Mouse (Mus musculus): ENCODE results near the gene Ppp4c. TPM values are rescaled to one million over a fixed set of nuclear protein-coding genes. Genes with fewer than 3 reads are reported as not detected.

Ppp4c gene
- polyA plus RNA-seq (2011; ENCODE audit: insufficient read depth, insufficient read length, low read depth, missing spikeins), result 111 and 127 TPM in 2 replicates

GRCm38 (mm10) chr7:126791851-126792720, at the start of gene Ppp4c:
Gene Ppp4c, minus strand, starts transcription at chr7:126792496.
- Histone ChIP-seq H3K9me3 (replicated peaks; ENCODE audit: control insufficient read depth, insufficient read depth, low read length, poor library complexity, severe bottlenecking) (no peaks in the 10 kb centered on the region), H3K36me3 (ENCODE audit: control insufficient read depth, insufficient read depth, low read length, poor library complexity, severe bottlenecking) (peaks cover 54% of the 10 kb centered on the region), H3K9ac (ENCODE audit: low read depth, poor library complexity, severe bottlenecking) (peak within 1 kb of the TSS; percentile 96), H3K4me1 (ENCODE audit: control insufficient read depth, insufficient read depth, low read length) (no peaks in the 10 kb centered on the region), H3K27me3 (ENCODE audit: control insufficient read depth, insufficient read depth, low read length, poor library complexity, severe bottlenecking) (no peaks in the 10 kb centered on the region), H3K4me3 (ENCODE audit: low read depth, low read length) (peak within 1 kb of the TSS; percentile 91), H3K27ac (ENCODE audit: insufficient read depth, low read length) (peak within 1 kb of the TSS; percentile 67)
- TF ChIP-seq POLR2A (IDR thresholded peaks at IDR 0.05; ENCODE audit: insufficient read depth, low read length), result peak; percentile 85
- no peak; the same call in 1 of the 2 replicates for TF ChIP-seq EP300 (IDR thresholded peaks at IDR 0.05; ENCODE audit: insufficient read depth, low read depth, low read length)
- no peak for TF ChIP-seq CTCF (IDR thresholded peaks at IDR 0.05; ENCODE audit: low read depth, low read length)

- peaks cover 3% of the 10 kb centered on the region for H3K4me1 ChIP-seq (ENCODE audit: control insufficient read depth, insufficient read depth, low read length)
- no peak for TF ChIP-seq POLR2A (IDR thresholded peaks at IDR 0.05; ENCODE audit: insufficient read depth, low read length)
- TF ChIP-seq CTCF (IDR thresholded peaks at IDR 0.05; ENCODE audit: low read depth, low read length), result no peak
- no peak for TF ChIP-seq EP300 (IDR thresholded peaks at IDR 0.05; ENCODE audit: insufficient read depth, low read depth, low read length)
- no peak overlapping the region for H3K9ac ChIP-seq (ENCODE audit: low read depth, poor library complexity, severe bottlenecking)
- no peaks in the 10 kb centered on the region for H3K9me3 ChIP-seq (replicated peaks; ENCODE audit: control insufficient read depth, insufficient read depth, low read length, poor library complexity, severe bottlenecking)
- H3K36me3 ChIP-seq (ENCODE audit: control insufficient read depth, insufficient read depth, low read length, poor library complexity, severe bottlenecking), result no peaks in the 10 kb centered on the region
- H3K27ac ChIP-seq (ENCODE audit: insufficient read depth, low read length), result no peak overlapping the region
- H3K4me3 ChIP-seq (ENCODE audit: low read depth, low read length), result no peak overlapping the region
- H3K27me3 ChIP-seq (ENCODE audit: control insufficient read depth, insufficient read depth, low read length, poor library complexity, severe bottlenecking), result no peaks in the 10 kb centered on the region
These were observed 41.0 kb upstream of the Ppp4c start for GRCm38 (mm10) chr7:126833294-126833693.

GRCm38 (mm10) chr7:126832036-126832598, 39.8 kb upstream of the Ppp4c start:
- no peak overlapping the region for H3K9ac ChIP-seq (ENCODE audit: low read depth, poor library complexity, severe bottlenecking)
- H3K27ac ChIP-seq (ENCODE audit: insufficient read depth, low read length), result no peak overlapping the region

GRCm38 (mm10) chr7:126831539-126831938, 39.2 kb upstream of the Ppp4c start, which contains the start of gene 4930451I11Rik:
Gene 4930451I11Rik, minus strand, starts transcription at chr7:126831639.
- Histone ChIP-seq H3K36me3 (ENCODE audit: control insufficient read depth, insufficient read depth, low read length, poor library complexity, severe bottlenecking) (no peaks in the 10 kb centered on the region), H3K9ac (ENCODE audit: low read depth, poor library complexity, severe bottlenecking) (no peak within 1 kb of the TSS), H3K9me3 (replicated peaks; ENCODE audit: control insufficient read depth, insufficient read depth, low read length, poor library complexity, severe bottlenecking) (no peaks in the 10 kb centered on the region), H3K4me3 (ENCODE audit: low read depth, low read length) (peak within 1 kb of the TSS; percentile 69), H3K4me1 (ENCODE audit: control insufficient read depth, insufficient read depth, low read length) (peaks cover 3% of the 10 kb centered on the region), H3K27ac (ENCODE audit: insufficient read depth, low read length) (no peak within 1 kb of the TSS), H3K27me3 (ENCODE audit: control insufficient read depth, insufficient read depth, low read length, poor library complexity, severe bottlenecking) (no peaks in the 10 kb centered on the region)
- TF ChIP-seq EP300 (IDR thresholded peaks at IDR 0.05; ENCODE audit: insufficient read depth, low read depth, low read length), result no peak
- TF ChIP-seq POLR2A (IDR thresholded peaks at IDR 0.05; ENCODE audit: insufficient read depth, low read length), result no peak
- TF ChIP-seq CTCF (IDR thresholded peaks at IDR 0.05; ENCODE audit: low read depth, low read length), result no peak

More at GRCm38 (mm10) chr7:126832036-126832598, 39.8 kb upstream of the Ppp4c start:
- Histone ChIP-seq H3K9me3 (replicated peaks; ENCODE audit: control insufficient read depth, insufficient read depth, low read length, poor library complexity, severe bottlenecking) (no peaks in the 10 kb centered on the region), H3K4me1 (ENCODE audit: control insufficient read depth, insufficient read depth, low read length) (peaks cover 3% of the 10 kb centered on the region), H3K27me3 (ENCODE audit: control insufficient read depth, insufficient read depth, low read length, poor library complexity, severe bottlenecking) (no peaks in the 10 kb centered on the region), H3K4me3 (ENCODE audit: low read depth, low read length) (peak overlapping the region; percentile 69), H3K36me3 (ENCODE audit: control insufficient read depth, insufficient read depth, low read length, poor library complexity, severe bottlenecking) (no peaks in the 10 kb centered on the region)
- TF ChIP-seq CTCF (IDR thresholded peaks at IDR 0.05; ENCODE audit: low read depth, low read length), result peak; percentile 90
- TF ChIP-seq EP300 (IDR thresholded peaks at IDR 0.05; ENCODE audit: insufficient read depth, low read depth, low read length), result no peak

- no peaks in the 10 kb centered on the region for H3K36me3 ChIP-seq (ENCODE audit: control insufficient read depth, insufficient read depth, low read length, poor library complexity, severe bottlenecking)
- H3K9ac ChIP-seq (ENCODE audit: low read depth, poor library complexity, severe bottlenecking), result no peak overlapping the region
- peaks cover 10% of the 10 kb centered on the region for H3K4me1 ChIP-seq (ENCODE audit: control insufficient read depth, insufficient read depth, low read length)
- H3K9me3 ChIP-seq (replicated peaks; ENCODE audit: control insufficient read depth, insufficient read depth, low read length, poor library complexity, severe bottlenecking), result no peaks in the 10 kb centered on the region
- no peak overlapping the region for H3K4me3 ChIP-seq (ENCODE audit: low read depth, low read length)
- no peak for TF ChIP-seq POLR2A (IDR thresholded peaks at IDR 0.05; ENCODE audit: insufficient read depth, low read length)
- no peak for TF ChIP-seq CTCF (IDR thresholded peaks at IDR 0.05; ENCODE audit: low read depth, low read length)
- TF ChIP-seq EP300 (IDR thresholded peaks at IDR 0.05; ENCODE audit: insufficient read depth, low read depth, low read length), result no peak
- H3K27me3 ChIP-seq (ENCODE audit: control insufficient read depth, insufficient read depth, low read length, poor library complexity, severe bottlenecking), result no peaks in the 10 kb centered on the region
- no peak overlapping the region for H3K27ac ChIP-seq (ENCODE audit: insufficient read depth, low read length)
These were observed 33.7 kb upstream of the Ppp4c start for GRCm38 (mm10) chr7:126825952-126826351.

GRCm38 (mm10) chr7:126825403-126825802, 33.1 kb upstream of the Ppp4c start:
- Histone ChIP-seq H3K27me3 (ENCODE audit: control insufficient read depth, insufficient read depth, low read length, poor library complexity, severe bottlenecking) (no peaks in the 10 kb centered on the region), H3K4me3 (ENCODE audit: low read depth, low read length) (no peak overlapping the region), H3K9ac (ENCODE audit: low read depth, poor library complexity, severe bottlenecking) (no peak overlapping the region), H3K4me1 (ENCODE audit: control insufficient read depth, insufficient read depth, low read length) (peaks cover 10% of the 10 kb centered on the region), H3K27ac (ENCODE audit: insufficient read depth, low read length) (no peak overlapping the region), H3K36me3 (ENCODE audit: control insufficient read depth, insufficient read depth, low read length, poor library complexity, severe bottlenecking) (no peaks in the 10 kb centered on the region), H3K9me3 (replicated peaks; ENCODE audit: control insufficient read depth, insufficient read depth, low read length, poor library complexity, severe bottlenecking) (no peaks in the 10 kb centered on the region)
- TF ChIP-seq POLR2A (IDR thresholded peaks at IDR 0.05; ENCODE audit: insufficient read depth, low read length) (no peak), CTCF (IDR thresholded peaks at IDR 0.05; ENCODE audit: low read depth, low read length) (no peak), EP300 (IDR thresholded peaks at IDR 0.05; ENCODE audit: insufficient read depth, low read depth, low read length) (no peak)

All from ES-Bruce4 (cell line).